Mouse (Mus musculus) gastrocnemius, adult 2 months (tissue): Measurements from ENCODE around the gene Tbl1xr1. TPM values are rescaled to one million over a fixed set of nuclear protein-coding genes. Genes with fewer than 3 reads are reported as not detected.

Experiments used
- DNase-seq: peaks from one replicate; pipeline ENCODE4 v3.0.0; 2022
- H3K27ac ChIP-seq: fragments of 200-600 bp; 2 replicates; pipeline ENCODE4 v1.8.1; 2022; ENCODE audit warnings: mild to moderate bottlenecking
- H3K4me3 ChIP-seq: fragments of 200-600 bp; 2 replicates; pipeline ENCODE4 v1.8.1; 2022; ENCODE audit warnings: mild to moderate bottlenecking, moderate library complexity
- CTCF ChIP-seq: fragments of 200-600 bp; IDR thresholded peaks from 2 replicates; pipeline ENCODE4 v1.8.1; 2022; ENCODE audit warnings: antibody characterized with exemption, mild to moderate bottlenecking, moderate library complexity
- intact Hi-C: fragments of 180-260 bp; cut with DNase I; formaldehyde crosslinking; loops from one replicate; pipeline ENCODE4 v1.15.1; 2025
- total RNA-seq, 2 experiments: library from RNA; stranded (reverse); gene quantifications; 2 replicates each; pipeline ENCODE4 v1.2.3; 2021

Gene Tbl1xr1
- total RNA-seq, 2 experiments from 2014 or later, result 53.6 to 66.5 TPM

GRCm38 (mm10) chr3:22092784-22093183 is 16.3 kb downstream of the Tbl1xr1 start:
- TF ChIP-seq CTCF, result no peak
- H3K4me3 ChIP-seq, result no peak overlapping the region
- intact Hi-C loops, result no loop called here
- DNase-seq, result no peak
- peak overlapping the region; percentile 36 for H3K27ac ChIP-seq

DNA sequence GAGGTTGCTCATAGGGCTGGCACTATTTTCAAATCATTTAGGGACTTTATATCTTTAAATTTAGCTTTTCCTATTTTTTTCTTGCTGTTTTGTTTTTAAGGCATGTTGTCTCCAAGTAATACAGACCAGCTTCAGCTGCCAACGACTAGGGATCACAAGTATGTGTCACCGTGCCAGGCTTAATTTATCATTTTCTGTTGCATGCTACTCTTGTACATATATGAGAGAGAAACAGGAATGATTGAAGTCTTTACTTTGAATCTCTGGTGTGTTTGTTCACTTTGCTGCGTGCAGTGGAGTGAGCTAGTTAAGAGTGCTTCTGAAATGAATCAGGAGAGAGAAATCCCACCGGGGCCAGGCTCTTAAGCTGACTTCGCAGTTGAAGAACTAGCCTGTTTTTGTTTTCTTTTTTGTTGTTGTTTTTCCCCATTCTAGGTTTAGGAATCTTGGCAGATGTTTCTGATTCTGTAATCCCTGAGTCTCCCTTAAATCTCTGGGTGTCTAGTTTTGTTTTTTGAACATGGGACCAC is 27.6 kb downstream of the Tbl1xr1 start:
- intact Hi-C loops, result no loop called here
- TF ChIP-seq CTCF, result no peak
- no peak for DNase-seq
- no peak overlapping the region for H3K4me3 ChIP-seq
- H3K27ac ChIP-seq, result peak overlapping the region; percentile 46; the same call in 1 of the 2 replicates

DNA sequence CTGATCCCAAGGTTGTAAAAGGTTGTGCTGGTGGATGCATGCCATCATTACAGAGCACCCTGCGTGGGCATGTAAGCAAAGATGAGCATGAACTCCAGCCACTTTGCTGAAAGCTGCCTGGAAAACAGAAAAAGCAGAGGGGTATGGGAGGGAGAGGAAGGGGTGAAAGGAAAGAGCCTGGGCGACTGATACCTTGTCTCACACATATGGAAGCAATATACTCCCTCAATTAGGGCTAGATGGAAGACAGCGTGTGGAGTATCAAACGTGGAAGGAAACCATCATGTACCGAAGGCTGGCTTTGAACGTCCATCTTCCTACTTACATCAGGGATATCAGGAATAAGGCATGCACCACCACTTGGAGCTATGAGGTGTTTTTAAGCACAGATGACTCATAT is 29.0 kb downstream of the Tbl1xr1 start:
- Histone ChIP-seq H3K4me3 (no peak overlapping the region), H3K27ac (0 out of 2 replicates have a peak overlapping the region, but pooled peaks have one; percentile 46)
- no peak for TF ChIP-seq CTCF
- intact Hi-C loops, result no loop called here
- no peak for DNase-seq

DNA sequence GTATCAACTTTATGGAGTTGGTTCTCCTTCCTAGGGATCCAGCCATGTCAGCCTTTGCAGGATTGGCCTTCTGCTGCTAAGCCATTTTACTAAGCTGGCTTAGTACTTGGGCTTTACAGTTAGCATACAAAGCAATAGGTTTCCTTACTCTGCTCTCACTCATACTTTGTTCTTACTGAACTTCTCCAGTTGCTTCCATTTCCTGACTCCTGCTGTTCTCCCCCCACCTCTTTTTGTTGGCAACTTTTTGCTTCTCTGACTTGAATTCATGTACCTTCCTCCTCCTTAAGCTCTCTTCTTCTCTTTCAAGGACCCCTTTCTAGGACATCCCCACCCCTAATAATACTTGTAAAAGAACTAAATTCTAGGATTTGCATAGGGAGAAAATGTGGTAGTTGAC is 31.6 kb downstream of the Tbl1xr1 start:
- no peak for TF ChIP-seq CTCF
- no peak overlapping the region for H3K27ac ChIP-seq
- H3K4me3 ChIP-seq, result no peak overlapping the region
- no peak for DNase-seq
- intact Hi-C loops, result no loop called here

GRCm38 (mm10) chr3:22109651-22110050 is 33.2 kb downstream of the Tbl1xr1 start:
- DNase-seq, result no peak
- intact Hi-C loops, result no loop called here
- no peak overlapping the region for H3K27ac ChIP-seq

DNA sequence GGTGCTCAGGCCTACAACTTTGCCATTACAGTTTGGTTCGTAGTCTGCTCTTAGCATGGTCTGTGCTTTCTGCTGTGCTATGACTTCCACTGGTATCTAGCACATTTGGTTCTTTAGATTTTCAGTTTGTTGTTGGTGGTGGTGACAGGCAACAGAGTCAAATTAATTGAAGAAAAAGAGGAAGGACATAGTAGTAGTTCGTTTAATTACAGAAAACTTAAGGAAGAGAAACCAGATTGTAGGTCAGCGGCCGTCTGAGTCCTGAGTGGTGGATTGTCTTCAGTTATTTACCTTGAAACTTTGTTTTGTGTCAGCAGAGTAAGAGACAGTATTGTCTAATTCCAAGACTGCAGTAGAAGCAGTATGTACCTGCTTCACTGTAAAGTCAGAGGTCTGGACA is 37.3 kb downstream of the Tbl1xr1 start:
- no peak for TF ChIP-seq CTCF
- H3K4me3 ChIP-seq, result no peak overlapping the region
- intact Hi-C loops, result no loop called here
- no peak for DNase-seq
- peak overlapping the region; percentile 50 for H3K27ac ChIP-seq

More at GRCm38 (mm10) chr3:22109651-22110050, 33.2 kb downstream of the Tbl1xr1 start:
- no peak overlapping the region for H3K4me3 ChIP-seq
- no peak; the same call in 1 of the 2 replicates for TF ChIP-seq CTCF

DNA sequence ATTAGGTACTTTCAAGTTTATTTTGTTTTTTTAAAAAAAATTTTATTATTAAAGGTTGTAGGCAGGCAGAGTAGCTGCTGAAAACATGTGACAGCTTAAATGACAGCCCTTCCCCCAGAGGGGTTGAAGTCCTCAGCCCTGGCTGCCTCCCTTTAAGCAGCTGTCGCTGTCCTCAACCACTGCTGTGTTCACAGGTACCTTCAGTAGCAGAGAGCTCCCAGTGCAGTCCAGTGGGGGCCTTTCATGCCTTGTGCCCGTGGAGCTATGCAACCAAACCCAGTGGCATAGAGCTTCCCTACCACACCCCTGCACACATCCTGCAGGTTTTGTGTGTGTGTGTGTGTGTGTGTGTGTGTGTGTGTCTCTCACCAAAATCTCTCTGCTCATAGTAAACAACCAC is 38.8 kb downstream of the Tbl1xr1 start:
- intact Hi-C loops, result loop anchor here (5.0 kb wide), 1 partner anchor 33 kb away; no protein-coding TSS in a partner anchor
- TF ChIP-seq CTCF, result no peak
- peak; percentile 73 for DNase-seq
- peak overlapping the region; percentile 15; the same call in 1 of the 2 replicates for H3K4me3 ChIP-seq
- H3K27ac ChIP-seq, result peak overlapping the region; percentile 85

GRCm38 (mm10) chr3:22115678-22116077 is 39.2 kb downstream of the Tbl1xr1 start:
- TF ChIP-seq CTCF, result no peak
- peak overlapping the region; percentile 85 for H3K27ac ChIP-seq
- DNase-seq, result no peak
- intact Hi-C loops, result loop anchor here (5.0 kb wide), 1 partner anchor 33 kb away; no protein-coding TSS in a partner anchor
- H3K4me3 ChIP-seq, result peak overlapping the region; percentile 15; the same call in 1 of the 2 replicates

- intact Hi-C loops, result loop anchor here (5.0 kb wide), 1 partner anchor 34 kb away; no protein-coding TSS in a partner anchor
- TF ChIP-seq CTCF, result no peak
- no peak for DNase-seq
- peak overlapping the region; percentile 85 for H3K27ac ChIP-seq
- no peak overlapping the region for H3K4me3 ChIP-seq
Measured at GRCm38 (mm10) chr3:22116188-22116587, 39.7 kb downstream of the Tbl1xr1 start.

DNA sequence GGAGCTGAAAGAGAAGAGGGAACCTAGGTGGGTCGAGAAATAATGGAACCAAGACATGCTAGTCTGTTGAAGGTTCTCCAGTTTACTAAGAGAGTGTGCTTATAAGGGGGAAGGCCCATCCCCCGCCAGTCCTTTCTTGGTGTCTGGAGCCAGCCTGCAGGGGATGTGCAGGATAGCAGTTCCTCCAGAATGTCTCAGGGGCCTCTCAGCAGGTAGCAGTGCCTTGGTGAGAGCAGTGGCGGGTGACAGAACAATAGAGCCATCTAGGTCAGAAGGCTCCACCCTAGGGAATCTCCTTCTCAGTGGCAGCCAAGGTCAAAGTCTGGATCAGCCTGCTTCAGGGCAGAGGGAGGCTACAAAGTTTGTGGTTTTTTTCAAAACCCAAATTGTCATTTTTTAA is 45.3 kb downstream of the Tbl1xr1 start:
- Histone ChIP-seq H3K27ac (no peak overlapping the region), H3K4me3 (no peak overlapping the region)
- intact Hi-C loops, result no loop called here
- TF ChIP-seq CTCF, result no peak
- DNase-seq, result no peak

GRCm38 (mm10) chr3:22123145-22123544 is 46.7 kb downstream of the Tbl1xr1 start:
- Histone ChIP-seq H3K4me3 (no peak overlapping the region), H3K27ac (no peak overlapping the region)
- no peak for DNase-seq
- no peak for TF ChIP-seq CTCF
- intact Hi-C loops, result no loop called here

GRCm38 (mm10) chr3:22126251-22126826 is 49.9 kb downstream of the Tbl1xr1 start:
- intact Hi-C loops, result no loop called here
- no peak for TF ChIP-seq CTCF
- no peak for DNase-seq
- Histone ChIP-seq H3K4me3 (no peak overlapping the region), H3K27ac (0 out of 2 replicates have a peak overlapping the region, but pooled peaks have one; percentile 32)

DNA sequence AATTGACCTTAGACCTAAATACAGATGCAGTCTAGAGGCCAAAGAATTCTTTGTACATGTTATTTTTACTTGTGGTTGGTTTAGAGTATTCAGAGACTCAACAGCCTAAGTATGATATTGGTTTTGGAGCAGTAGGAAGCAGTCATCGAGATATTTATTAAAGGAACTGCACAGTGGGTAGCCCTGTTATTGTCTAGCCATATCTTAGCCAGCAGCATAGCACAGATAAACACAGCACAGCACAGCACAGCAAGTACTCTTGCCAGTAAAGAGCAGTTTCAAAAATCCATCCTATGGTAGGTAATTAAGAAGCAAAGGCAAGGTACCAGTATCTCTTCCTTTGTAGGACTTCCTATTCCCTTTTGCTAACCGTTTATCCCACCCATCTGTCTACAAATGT is 54.8 kb downstream of the Tbl1xr1 start:
- no peak for DNase-seq
- intact Hi-C loops, result no loop called here
- Histone ChIP-seq H3K4me3 (no peak overlapping the region), H3K27ac (no peak overlapping the region)
- no peak for TF ChIP-seq CTCF

DNA sequence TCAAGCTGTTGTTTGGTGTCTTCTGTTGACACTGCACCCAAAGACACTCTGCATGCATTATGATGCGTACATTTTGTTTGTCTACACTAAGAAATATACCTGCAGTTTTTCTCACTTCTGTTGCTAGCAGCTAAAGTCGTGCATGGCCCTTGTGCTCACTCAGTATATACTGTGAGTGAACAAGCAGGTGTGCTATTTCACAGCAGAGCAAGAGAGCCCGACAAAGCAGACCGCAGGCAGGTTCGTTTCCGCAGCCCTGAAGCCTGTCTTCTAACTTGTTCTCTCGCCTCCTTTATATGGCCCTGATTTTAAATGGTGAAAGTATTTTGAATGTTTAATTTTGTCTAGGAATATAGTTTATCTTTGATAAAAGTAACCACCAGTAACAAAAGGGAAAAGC is 57.2 kb downstream of the Tbl1xr1 start:
- TF ChIP-seq CTCF, result no peak
- no peak for DNase-seq
- no peak overlapping the region for H3K4me3 ChIP-seq
- no peak overlapping the region for H3K27ac ChIP-seq
- intact Hi-C loops, result no loop called here
